Mouse (Mus musculus) neural tube, embryonic 11.5 days (tissue): ENCODE data around the gene Ky. TPM values are rescaled to one million over a fixed set of nuclear protein-coding genes. Genes with fewer than 3 reads are reported as not detected.
A peak's percentile ranks its signal among the peaks of the same experiment; 100 is the strongest.

Experiments
- ATAC-seq: fragments of 200-750 bp; cut with Nextera tagmentation; 2 replicates; pipeline ENCODE4 v1.8.0; 2017; ENCODE audit warnings: moderate number of reproducible peaks, mild to moderate bottlenecking, moderate TSS enrichment, moderate library complexity; ENCODE audit not compliant: insufficient read depth, low FRiP score, low TSS enrichment
- DNase-seq: peaks from one replicate; pipeline ENCODE4 v3.0.0-alpha.2; 2015; ENCODE audit warnings: low spot score
- H3K27ac ChIP-seq: fragments of 300-500 bp; sonication (generic); 2 replicates; pipeline ENCODE4 v1.5.1; 2014; ENCODE audit warnings: low read depth, mild to moderate bottlenecking, low read length
- H3K27me3 ChIP-seq: fragments of 300-500 bp; sonication (generic); 2 replicates; pipeline ENCODE4 v1.6.1; 2014; ENCODE audit warnings: mild to moderate bottlenecking, low read length, mixed read lengths; ENCODE audit not compliant: control insufficient read depth, insufficient read depth
- H3K36me3 ChIP-seq: fragments of 300-500 bp; sonication (generic); 2 replicates; pipeline ENCODE4 v1.6.1; 2014; ENCODE audit warnings: mild to moderate bottlenecking, low read length, moderate library complexity, mixed read lengths; ENCODE audit not compliant: control insufficient read depth, insufficient read depth
- H3K4me1 ChIP-seq: fragments of 300-500 bp; sonication (generic); 2 replicates; pipeline ENCODE4 v1.6.1; 2014; ENCODE audit warnings: low read length, mixed read lengths; ENCODE audit not compliant: control insufficient read depth, insufficient read depth
- H3K4me2 ChIP-seq: fragments of 300-500 bp; sonication (generic); 2 replicates; pipeline ENCODE4 v1.6.1; 2014; ENCODE audit warnings: low read depth, mild to moderate bottlenecking, moderate library complexity
- H3K4me3 ChIP-seq: fragments of 300-500 bp; sonication (generic); 2 replicates; pipeline ENCODE4 v1.5.1; 2014; ENCODE audit warnings: low read depth, low read length
- H3K9ac ChIP-seq: fragments of 300-500 bp; sonication (generic); 2 replicates; pipeline ENCODE4 v1.6.1; 2014; ENCODE audit warnings: mild to moderate bottlenecking, low read length
- H3K9me3 ChIP-seq: fragments of 300-500 bp; sonication (generic); 2 replicates; pipeline ENCODE4 v1.6.1; 2016; ENCODE audit warnings: low read length; ENCODE audit not compliant: control insufficient read depth
- WGBS: fragments of 180-500 bp; shearing (Covaris S2); extraction: QIAGEN DNeasy Blood & Tissue Kit; methylation state at CpG from one replicate; pipeline ENCODE4 v1.1.7; 2014; 5-methylcytosine and 5-hydroxymethylcytosine counted together
- polyA plus RNA-seq: library from polyadenylated mRNA; unstranded; fragments of >200 nt; fragmentation: Nextera tagmentation; extraction: Ambion mirVana; gene quantifications from 2 replicates; pipeline ENCODE4 v1.2.1, GENCODE M21; 2014

Gene Ky
- polyA plus RNA-seq, 1 experiment from 2014 or later: 1.4 TPM

DNA sequence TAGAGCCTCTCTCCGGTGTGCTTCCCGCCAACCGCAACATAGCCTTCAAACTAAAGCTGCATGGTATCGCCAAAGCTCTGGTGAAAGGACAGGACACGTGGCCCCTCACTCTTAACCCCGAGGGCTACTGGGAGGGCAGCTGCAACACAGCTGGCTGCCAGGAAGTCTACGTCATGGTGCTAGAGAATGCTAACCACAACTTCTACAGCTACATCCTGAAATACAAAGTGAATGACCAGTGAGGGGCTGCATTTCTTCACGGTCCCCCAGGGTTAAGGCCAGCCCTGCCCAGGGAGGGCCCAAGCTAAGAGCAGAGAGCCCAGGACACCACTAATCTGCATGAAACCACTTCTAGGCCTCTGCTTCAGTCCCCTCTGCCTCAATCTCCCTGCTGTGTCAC, 37.0 kb downstream of the Ky start:
- peaks cover 8% of the 10 kb centered on the region for H3K4me1 ChIP-seq
- no peak overlapping the region for H3K27ac ChIP-seq
- no peak for ATAC-seq
- H3K36me3 ChIP-seq: no peaks in the 10 kb centered on the region
- H3K9me3 ChIP-seq: no peaks in the 10 kb centered on the region
- 0 out of 2 replicates have a peak, but pooled peaks cover 2% of the 10 kb centered on the region for H3K27me3 ChIP-seq
- H3K4me3 ChIP-seq: no peak overlapping the region
- no peak overlapping the region for H3K9ac ChIP-seq
- no peak for DNase-seq
- WGBS: 80% methylated on average over 8 of the region's 8 CpGs
- H3K4me2 ChIP-seq: no peak overlapping the region

DNA sequence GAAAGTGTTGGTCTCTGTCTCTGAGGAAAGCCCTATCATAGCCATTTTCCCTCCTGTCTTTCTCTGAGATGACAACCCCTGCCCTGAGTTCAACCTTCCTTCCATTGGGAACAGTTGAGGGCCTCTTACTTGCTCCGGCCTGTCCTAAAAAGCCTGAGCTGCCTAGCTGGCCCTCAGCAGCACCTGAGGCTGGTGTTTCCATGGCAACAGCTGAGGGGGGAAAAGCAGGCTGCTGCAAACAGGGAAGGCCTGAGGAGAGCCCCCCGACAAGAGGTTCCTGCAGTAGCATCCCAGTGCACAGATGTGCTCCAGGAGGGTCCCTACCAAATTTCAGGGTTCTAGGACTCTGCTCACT, 38.2 kb downstream of the Ky start:
- Histone ChIP-seq H3K4me3 (no peak overlapping the region), H3K27me3 (0 out of 2 replicates have a peak, but pooled peaks cover 2% of the 10 kb centered on the region), H3K9me3 (no peaks in the 10 kb centered on the region), H3K4me2 (no peak overlapping the region; the same call in 1 of the 2 replicates), H3K27ac (no peak overlapping the region), H3K9ac (no peak overlapping the region; the same call in 1 of the 2 replicates), H3K4me1 (peaks cover 8% of the 10 kb centered on the region), H3K36me3 (no peaks in the 10 kb centered on the region)
- peak; percentile 6; the same call in 1 of the 2 replicates for ATAC-seq
- 54% methylated on average over 2 of the region's 2 CpGs for WGBS
- DNase-seq: no peak

DNA sequence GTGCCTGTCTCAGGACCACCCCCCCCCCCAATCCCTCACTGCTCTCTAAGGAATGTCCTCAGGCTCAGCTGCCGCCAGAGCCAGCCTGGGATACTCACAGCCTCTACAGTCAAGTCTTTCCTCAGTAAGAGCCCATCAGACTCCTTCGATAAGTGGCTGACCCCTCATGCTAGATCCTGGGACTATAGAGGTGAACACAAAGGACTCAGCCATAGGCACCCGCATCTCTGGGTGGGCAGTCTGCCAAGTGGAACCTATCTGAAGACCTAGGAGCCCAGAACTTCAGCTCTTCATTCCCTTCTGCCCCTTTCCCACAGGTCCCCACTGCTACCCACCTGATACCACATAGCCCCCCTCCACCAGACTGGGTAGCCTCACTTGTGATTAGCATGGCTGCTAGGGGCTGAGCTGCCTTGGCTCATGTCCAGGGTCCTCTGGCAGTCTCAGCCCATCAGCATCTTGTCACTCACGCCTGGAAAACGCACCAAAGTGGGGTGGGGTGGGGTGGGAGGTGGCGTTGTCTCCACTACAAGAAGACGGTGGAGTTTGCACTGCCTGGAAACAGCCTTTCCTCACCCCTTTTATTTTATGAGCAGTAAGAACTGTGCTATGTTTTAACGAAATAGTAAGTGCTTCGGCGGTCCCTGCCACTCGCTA, 38.7 kb downstream of the Ky start:
- peak; percentile 83 for ATAC-seq
- H3K9ac ChIP-seq: peak overlapping the region; percentile 64
- peak; percentile 59 for DNase-seq
- H3K27ac ChIP-seq: no peak overlapping the region
- H3K36me3 ChIP-seq: no peaks in the 10 kb centered on the region
- 18% methylated on average over 11 of the region's 11 CpGs for WGBS
- H3K4me2 ChIP-seq: peak overlapping the region; percentile 73
- peak overlapping the region; percentile 24 for H3K4me3 ChIP-seq
- no peaks in the 10 kb centered on the region for H3K9me3 ChIP-seq
- H3K27me3 ChIP-seq: 0 out of 2 replicates have a peak, but pooled peaks cover 2% of the 10 kb centered on the region
- peaks cover 8% of the 10 kb centered on the region for H3K4me1 ChIP-seq

DNA sequence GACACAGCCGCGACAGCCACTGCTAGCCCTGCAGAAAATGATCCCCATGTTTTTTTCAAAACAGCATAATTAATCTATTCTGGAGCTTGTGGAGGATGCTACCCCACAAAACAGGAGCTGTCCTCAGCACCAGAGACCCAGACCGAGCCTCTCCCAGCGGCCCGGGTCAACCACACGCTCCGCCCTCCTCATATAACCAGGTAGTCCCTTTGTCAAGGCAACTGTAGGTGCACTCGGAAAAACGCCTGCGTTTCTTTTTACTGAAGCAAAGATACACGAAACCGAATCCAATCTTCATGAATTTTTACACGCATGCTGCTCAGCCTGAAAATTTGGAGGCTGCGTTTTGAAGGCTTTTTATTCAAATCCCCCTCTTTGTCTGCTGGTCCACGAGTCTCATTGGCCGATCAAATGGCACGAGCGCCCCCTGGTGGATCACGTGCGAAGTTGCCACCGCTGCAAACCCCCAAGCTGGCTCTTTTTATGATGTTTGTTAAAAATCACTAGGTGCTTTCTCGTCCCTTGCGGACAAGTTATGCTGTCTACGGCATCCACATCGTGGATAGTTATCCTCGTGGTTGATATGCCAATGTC, 39.3 kb downstream of the Ky start:
- DNase-seq: peak; percentile 91
- Histone ChIP-seq H3K4me2 (peak overlapping the region; percentile 73), H3K27me3 (0 out of 2 replicates have a peak, but pooled peaks cover 2% of the 10 kb centered on the region), H3K27ac (no peak overlapping the region), H3K9ac (peak overlapping the region; percentile 64), H3K4me3 (peak overlapping the region; percentile 24), H3K4me1 (peaks cover 8% of the 10 kb centered on the region), H3K36me3 (no peaks in the 10 kb centered on the region), H3K9me3 (no peaks in the 10 kb centered on the region)
- WGBS: 1% methylated on average over 26 of the region's 26 CpGs
- peak; percentile 64 for ATAC-seq

DNA sequence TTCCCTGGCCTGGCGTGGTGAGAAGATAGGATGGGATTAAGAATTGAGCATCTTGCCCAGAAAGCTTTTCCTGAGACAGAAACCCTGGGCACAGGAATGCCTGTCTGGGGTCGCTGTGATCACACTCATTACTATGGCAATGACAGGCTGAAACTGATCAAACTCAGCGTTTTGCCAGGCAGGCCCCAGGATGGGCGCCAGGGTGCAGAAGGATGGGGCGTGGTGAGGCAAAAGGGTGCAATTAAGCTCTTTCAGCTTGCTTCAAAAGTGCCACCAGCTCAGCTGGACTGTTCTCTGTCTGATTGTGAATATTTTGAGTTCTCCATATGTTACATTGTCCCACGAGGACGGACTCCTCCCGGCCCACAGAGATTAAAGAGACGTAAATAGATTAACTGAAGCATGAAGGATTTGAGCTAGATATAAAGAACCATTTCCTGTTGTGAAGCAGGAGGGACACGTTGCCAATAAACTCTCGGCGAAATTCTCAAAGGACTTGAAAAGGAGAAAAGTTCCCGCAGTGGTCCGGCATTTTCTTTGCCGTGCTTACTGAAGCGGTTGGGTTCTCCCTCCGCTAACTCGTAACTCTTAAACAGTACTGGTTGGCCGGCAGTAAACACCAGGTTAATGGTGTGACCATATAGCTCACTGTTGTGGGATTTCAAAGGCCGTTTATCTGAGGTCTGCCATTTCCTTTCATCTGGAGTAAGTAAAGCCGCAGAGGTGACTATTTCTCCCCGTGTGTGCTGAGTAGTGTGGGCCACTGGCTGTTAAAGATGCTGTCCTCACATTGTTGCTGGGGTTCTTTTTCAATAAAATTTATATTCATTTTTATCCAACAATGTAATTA, 40.1 kb downstream of the Ky start:
- 16% methylated on average over 22 of the region's 22 CpGs for WGBS
- no peak overlapping the region for H3K27ac ChIP-seq

DNA sequence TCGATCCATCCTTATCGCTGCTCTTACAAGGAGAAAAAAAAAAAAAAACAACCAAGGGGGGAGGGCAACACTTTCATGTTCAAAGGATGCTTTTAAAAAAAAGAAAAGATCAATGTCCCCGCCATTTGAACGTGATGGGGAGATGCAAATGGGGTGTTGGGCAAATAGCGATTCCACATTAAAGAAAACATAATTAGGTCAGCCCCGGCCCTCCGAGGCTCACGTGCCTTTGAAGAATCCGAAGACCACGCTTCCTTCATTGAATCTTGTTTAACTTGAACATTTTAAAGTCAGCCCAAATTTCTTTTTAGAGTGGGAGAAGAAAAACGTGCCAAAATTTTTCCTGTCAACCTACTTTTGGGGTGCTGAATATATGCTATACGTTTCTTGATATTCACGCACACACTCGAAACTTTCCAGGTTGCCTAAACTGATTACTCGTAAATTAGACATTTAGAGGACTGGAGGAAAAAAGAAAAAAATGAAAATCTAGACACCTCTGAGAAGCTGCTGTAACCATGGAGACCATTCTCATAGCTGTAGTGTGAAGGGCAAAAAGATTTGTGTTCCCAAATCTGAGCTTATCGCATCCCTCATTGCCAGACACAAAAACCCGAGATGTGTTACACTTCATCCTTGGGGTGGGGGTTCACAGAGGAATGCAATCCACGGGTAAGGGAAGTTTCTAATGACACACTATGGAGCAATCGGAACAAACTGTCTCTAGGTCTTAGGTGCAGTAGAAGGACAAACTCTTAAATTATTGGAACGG, 40.9 kb downstream of the Ky start:
- no peak overlapping the region for H3K9ac ChIP-seq
- peaks cover 8% of the 10 kb centered on the region for H3K4me1 ChIP-seq
- WGBS: 62% methylated on average over 20 of the region's 20 CpGs
- H3K27ac ChIP-seq: no peak overlapping the region
- H3K4me2 ChIP-seq: no peak overlapping the region; the same call in 1 of the 2 replicates
- H3K36me3 ChIP-seq: no peaks in the 10 kb centered on the region
- DNase-seq (no peak), ATAC-seq (no peak)
- 0 out of 2 replicates have a peak, but pooled peaks cover 2% of the 10 kb centered on the region for H3K27me3 ChIP-seq
- H3K4me3 ChIP-seq: no peak overlapping the region
- H3K9me3 ChIP-seq: no peaks in the 10 kb centered on the region

More for the DNA sequence above, 40.1 kb downstream of the Ky start:
- Histone ChIP-seq H3K4me1 (peaks cover 8% of the 10 kb centered on the region), H3K4me3 (0 out of 2 replicates have a peak overlapping the region, but pooled peaks have one; percentile 10), H3K9ac (peak overlapping the region; percentile 32), H3K36me3 (no peaks in the 10 kb centered on the region), H3K4me2 (peak overlapping the region; percentile 73), H3K9me3 (no peaks in the 10 kb centered on the region), H3K27me3 (0 out of 2 replicates have a peak, but pooled peaks cover 2% of the 10 kb centered on the region)
- DNase-seq (no peak), ATAC-seq (peak; percentile 31; the same call in 1 of the 2 replicates)

DNA sequence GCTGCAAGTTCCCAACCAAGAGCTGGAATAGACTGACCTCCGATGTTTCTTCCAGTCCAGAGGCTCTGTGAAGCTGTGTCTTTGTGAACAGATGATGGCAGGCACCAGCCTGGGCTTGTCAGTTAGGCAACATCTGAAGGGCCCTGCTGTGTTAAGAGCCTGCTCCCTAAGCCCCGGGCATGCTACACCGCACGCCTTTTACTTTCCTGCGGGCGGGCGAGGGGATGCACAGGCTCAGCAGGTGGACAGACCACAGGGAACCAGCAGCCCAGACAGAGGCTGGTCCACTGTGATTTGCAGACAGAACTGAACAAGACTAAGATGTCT, 41.4 kb downstream of the Ky start:
- Histone ChIP-seq H3K36me3 (no peaks in the 10 kb centered on the region), H3K9me3 (no peaks in the 10 kb centered on the region), H3K4me3 (no peak overlapping the region), H3K27me3 (0 out of 2 replicates have a peak, but pooled peaks cover 2% of the 10 kb centered on the region), H3K4me2 (no peak overlapping the region), H3K9ac (no peak overlapping the region), H3K27ac (no peak overlapping the region), H3K4me1 (peaks cover 8% of the 10 kb centered on the region)
- WGBS: 36% methylated on average over 7 of the region's 7 CpGs
- DNase-seq (no peak), ATAC-seq (no peak)

DNA sequence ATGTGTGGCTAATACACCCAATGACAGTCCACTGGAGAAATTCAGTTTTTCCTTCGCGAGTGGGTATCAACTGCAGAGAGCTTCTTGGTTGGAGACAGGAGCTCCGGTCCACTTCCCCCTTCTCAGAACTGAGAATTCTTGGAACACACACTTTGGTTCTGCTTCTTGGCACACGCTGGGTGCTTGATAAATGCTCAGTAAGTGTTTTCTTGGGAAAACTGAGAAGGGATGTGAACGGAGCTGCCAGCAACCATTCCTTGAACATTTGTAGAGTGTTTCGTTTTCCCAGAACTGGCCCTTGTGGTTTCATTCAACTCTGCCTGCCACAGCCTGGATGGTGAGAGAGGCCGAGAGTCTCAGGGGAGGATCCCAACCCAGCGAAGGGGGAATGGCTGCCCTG, 43.7 kb downstream of the Ky start:
- WGBS: 86% methylated on average over 8 of the region's 8 CpGs
- ATAC-seq (no peak), DNase-seq (no peak)

More for the DNA sequence above, 43.7 kb downstream of the Ky start:
- H3K4me1 ChIP-seq: peaks cover 3% of the 10 kb centered on the region; the same call in 1 of the 2 replicates
- H3K36me3 ChIP-seq: no peaks in the 10 kb centered on the region
- no peak overlapping the region for H3K27ac ChIP-seq
- H3K9me3 ChIP-seq: no peaks in the 10 kb centered on the region
- no peak overlapping the region for H3K4me3 ChIP-seq
- H3K9ac ChIP-seq: no peak overlapping the region
- H3K27me3 ChIP-seq: 0 out of 2 replicates have a peak, but pooled peaks cover 2% of the 10 kb centered on the region
- H3K4me2 ChIP-seq: no peak overlapping the region
